ENCODE assay signal across 8 mouse cellular contexts in genomic region chr12:86889103-86889644, GRCm38 (mm10). TPM values are rescaled to one million over a fixed set of nuclear protein-coding genes. Genes with fewer than 3 reads are reported as not detected.
DNase-seq lines count a peak whose midpoint lies in the region; ATAC-seq and TF ChIP-seq lines count a peak whose summit lies in the region.

No protein-coding gene starts in this region.

- no peak overlapping the region for H3K9ac ChIP-seq in embryonic facial prominence, embryonic 15.5 days
- H3K9ac ChIP-seq in lung, embryonic 16.5 days (ENCODE audit: low read length) = peak overlapping the region; percentile 69

- H3K27me3 ChIP-seq in embryonic facial prominence, embryonic 15.5 days = no peaks in the 10 kb centered on the region
- H3K27me3 ChIP-seq in kidney, adult 2 months (replicated peaks; ENCODE audit: control insufficient read depth, insufficient read depth, low read length) = no peaks in the 10 kb centered on the region
- H3K27me3 ChIP-seq in lung, embryonic 16.5 days (ENCODE audit: control insufficient read depth, insufficient read depth, low read depth, low read length) = no peaks in the 10 kb centered on the region

- DNase-seq in left cerebral cortex, adult 2 months (ENCODE audit: extremely low spot score in 1 of 2, low spot score in 2 of 2) = no peak
- DNase-seq in left cerebral cortex, adult 8-10 months (ENCODE audit: low spot score in 2 of 2) = no peak
- DNase-seq in kidney, adult 2 months = peak; percentile 82
- DNase-seq in thymus, postnatal 25 days = peak; percentile 26
- DNase-seq in c-Kit-positive CD71-positive TER-119-positive erythroid progenitor cells, embryonic 14.5 days (ENCODE audit: low spot score) = no peak
- no peak for DNase-seq in cerebellum, adult 18-20 months

- H3K27ac ChIP-seq in left cerebral cortex, adult 2 months = peak overlapping the region; percentile 98
- H3K27ac ChIP-seq in embryonic facial prominence, embryonic 15.5 days (replicated peaks) = peak overlapping the region; percentile 97
- H3K27ac ChIP-seq in kidney, adult 2 months (ENCODE audit: insufficient read depth, low read depth, low read length) = peak overlapping the region; percentile 88
- peak overlapping the region; percentile 100 for H3K27ac ChIP-seq in lung, embryonic 16.5 days (ENCODE audit: low read length)

- no peak for TF ChIP-seq POLR2A in kidney, adult 2 months (IDR thresholded peaks at IDR 0.05; ENCODE audit: low read depth, low read length)

- WGBS in embryonic facial prominence, embryonic 15.5 days = 11% methylated on average over 7 of the region's 7 CpGs
- WGBS in kidney, adult 2 months = 2% methylated on average over 7 of the region's 7 CpGs
- WGBS in lung, embryonic 16.5 days = 4% methylated on average over 7 of the region's 7 CpGs

- no peak for TF ChIP-seq CTCF in left cerebral cortex, adult 2 months (IDR thresholded peaks at IDR 0.05)
- no peak for TF ChIP-seq CTCF in kidney, adult 2 months (conservative IDR thresholded peaks at IDR 0.05; ENCODE audit: insufficient read depth, insufficient read length, low read depth, low read length)

- H3K4me2 ChIP-seq in embryonic facial prominence, embryonic 15.5 days (replicated peaks) = peak overlapping the region; percentile 76
- H3K4me2 ChIP-seq in lung, embryonic 16.5 days (ENCODE audit: low read depth, low read length) = peak overlapping the region; percentile 71

- peaks cover 90% of the 10 kb centered on the region for H3K4me1 ChIP-seq in embryonic facial prominence, embryonic 15.5 days
- H3K4me1 ChIP-seq in kidney, adult 2 months (ENCODE audit: control insufficient read depth, insufficient read depth, low read length) = peaks cover 38% of the 10 kb centered on the region
- peaks cover 77% of the 10 kb centered on the region for H3K4me1 ChIP-seq in lung, embryonic 16.5 days (replicated peaks; ENCODE audit: control insufficient read depth, insufficient read depth, low read length)

- no peak for ATAC-seq in embryonic facial prominence, embryonic 15.5 days (ENCODE audit: insufficient number of reproducible peaks, low FRiP score, low TSS enrichment, low read depth)
- peak; percentile 39 for ATAC-seq in lung, embryonic 16.5 days (ENCODE audit: low read depth)

- H3K36me3 ChIP-seq in embryonic facial prominence, embryonic 15.5 days = no peaks in the 10 kb centered on the region
- H3K36me3 ChIP-seq in kidney, adult 2 months (ENCODE audit: control insufficient read depth, insufficient read depth, low read length) = no peaks in the 10 kb centered on the region
- H3K36me3 ChIP-seq in lung, embryonic 16.5 days (ENCODE audit: control insufficient read depth, insufficient read depth, low read length) = no peaks in the 10 kb centered on the region

- no peaks in the 10 kb centered on the region for H3K9me3 ChIP-seq in embryonic facial prominence, embryonic 15.5 days (replicated peaks)
- no peaks in the 10 kb centered on the region for H3K9me3 ChIP-seq in lung, embryonic 16.5 days (ENCODE audit: control insufficient read depth, low read length)

- intact Hi-C loops in left cerebral cortex, adult 2 months (cut with DNase I) = no loop called here

- peak overlapping the region; percentile 6; the same call in 1 of the 2 replicates for H3K4me3 ChIP-seq in left cerebral cortex, adult 2 months
- H3K4me3 ChIP-seq in embryonic facial prominence, embryonic 15.5 days (replicated peaks) = 0 out of 2 replicates have a peak overlapping the region, but pooled peaks have one; percentile 38
- peak overlapping the region; percentile 9; the same call in 1 of the 2 replicates for H3K4me3 ChIP-seq in kidney, adult 2 months (ENCODE audit: insufficient read depth, low read depth, low read length)
- H3K4me3 ChIP-seq in lung, embryonic 16.5 days (ENCODE audit: low read length) = peak overlapping the region; percentile 41

RNA-seq across cellular contexts. Expression of gene Irf2bpl, which starts 4.6 kb away (rescaled TPM):
- 10 to 100 TPM; 74.3 to 80.8 TPM for total RNA-seq in left cerebral cortex, adult 2 months (2021)
- total RNA-seq in left cerebral cortex, adult 8-10 months (2022) = 10 to 100 TPM; 60.7 to 74.9 (median 68.5) TPM
- 45.2 and 50.6 TPM in 2 replicates for polyA plus RNA-seq in embryonic facial prominence, embryonic 15.5 days (2015; fragmentation: Nextera tagmentation; extraction: Ambion mirVana)
- 22.0 and 27.8 TPM in 2 replicates for polyA plus RNA-seq in kidney, adult 2 months (2012; rRNA removed)
- 28.8 and 34.2 TPM in 2 replicates for polyA plus RNA-seq in lung, embryonic 16.5 days (2015; fragmentation: Nextera tagmentation; extraction: Ambion mirVana)

RNA-seq across cellular contexts. Expression of gene Cipc, which starts 57.7 kb away (rescaled TPM):
- total RNA-seq in left cerebral cortex, adult 2 months (2021) = 10 to 100 TPM; 79.8 to 91.6 TPM
- total RNA-seq in left cerebral cortex, adult 8-10 months (2022) = 100 to 1,000 TPM in 1 of 4 experiments, 10 to 100 TPM in 3; 95.7 to 109 (median 99.4) TPM
- 20.3 and 23.2 TPM in 2 replicates for polyA plus RNA-seq in embryonic facial prominence, embryonic 15.5 days (2015; fragmentation: Nextera tagmentation; extraction: Ambion mirVana)
- 28.8 and 34.2 TPM in 2 replicates for polyA plus RNA-seq in kidney, adult 2 months (2012; rRNA removed)
- polyA plus RNA-seq in lung, embryonic 16.5 days (2015; fragmentation: Nextera tagmentation; extraction: Ambion mirVana) = 18.9 and 20.2 TPM in 2 replicates

Comparison
In these comparisons a context has a peak if more than half of its experiments do, and no peak if none do; other contexts are left out.
1. DNase-seq: peak in kidney, adult 2 months (single experiment) and thymus, postnatal 25 days (single experiment); none in left cerebral cortex, adult 2 months (0 of 2), left cerebral cortex, adult 8-10 months (0 of 2), c-Kit-positive CD71-positive TER-119-positive erythroid progenitor cells, embryonic 14.5 days (single experiment) and cerebellum, adult 18-20 months (0 of 2).
2. Peak in every context shown above with its lines, with median percentiles within 50 percentile points of each other: H3K27ac ChIP-seq and H3K4me3 ChIP-seq.